ENCODE assay signal across 13 mouse cellular contexts in genomic region chr13:110346707-110347106, GRCm38 (mm10). TPM values are rescaled to one million over a fixed set of nuclear protein-coding genes. Genes with fewer than 3 reads are reported as not detected.
DNase-seq lines count a peak whose midpoint lies in the region; ATAC-seq and TF ChIP-seq lines count a peak whose summit lies in the region.
"Had no signal": no experiment of that assay in that cellular context is flagged by ENCODE, and none has a peak within 500 bp of the region (broad histone marks: within the 10 kb centered on the region; RNA-seq: fewer than 3 reads in every experiment).

No protein-coding gene starts in this region.

- H3K27ac ChIP-seq in forebrain, postnatal 0 days (ENCODE audit: low read depth, low read length): 0 out of 2 replicates have a peak overlapping the region, but pooled peaks have one; percentile 9
- peak overlapping the region; percentile 58 for H3K27ac ChIP-seq in neural tube, embryonic 15.5 days (replicated peaks)
- H3K27ac ChIP-seq: liver, embryonic 14.5 days had no signal

- H3K4me1 ChIP-seq in forebrain, postnatal 0 days (ENCODE audit: insufficient read depth): no peaks in the 10 kb centered on the region
- peaks cover 9% of the 10 kb centered on the region for H3K4me1 ChIP-seq in neural tube, embryonic 15.5 days

- no peak overlapping the region for H3K4me2 ChIP-seq in forebrain, postnatal 0 days (ENCODE audit: low read depth)
- H3K4me2 ChIP-seq in neural tube, embryonic 15.5 days: no peak overlapping the region

- H3K4me3 ChIP-seq in forebrain, postnatal 0 days (ENCODE audit: low read depth, low read length): no peak overlapping the region
- no peak overlapping the region for H3K4me3 ChIP-seq in neural tube, embryonic 15.5 days (replicated peaks)

- no peak overlapping the region for H3K9ac ChIP-seq in forebrain, postnatal 0 days
- H3K9ac ChIP-seq in neural tube, embryonic 15.5 days (replicated peaks): no peak overlapping the region
- H3K9ac ChIP-seq: liver, embryonic 14.5 days had no signal

- WGBS in forebrain, postnatal 0 days: 22% methylated on average over 7 of the region's 7 CpGs
- 17% methylated on average over 7 of the region's 7 CpGs for WGBS in neural tube, embryonic 15.5 days

- no peaks in the 10 kb centered on the region for H3K36me3 ChIP-seq in forebrain, postnatal 0 days (ENCODE audit: insufficient read depth)
- no peaks in the 10 kb centered on the region for H3K36me3 ChIP-seq in neural tube, embryonic 15.5 days

- no peak for TF ChIP-seq CTCF in forebrain, postnatal 0 days (IDR thresholded peaks at IDR 0.05; ENCODE audit: low read depth)

- peak; percentile 55 for DNase-seq in forebrain, postnatal 0 days
- DNase-seq in spleen, adult 12 weeks (ENCODE audit: low spot score): no peak
- DNase-seq in heart, adult 8-10 months (ENCODE audit: low spot score): no peak
- DNase-seq in kidney, postnatal 25 days: no peak
- DNase-seq: adrenal gland, adult 8-10 months; cerebellum, postnatal 14 days; heart, postnatal 36 days had no signal

- peak; percentile 71 for ATAC-seq in common myeloid progenitor, adult 5-6 weeks (replicated peaks; ENCODE audit: low read depth, poor library complexity, severe bottlenecking)
- peak; percentile 36; the same call in 1 of the 2 replicates for ATAC-seq in forebrain, postnatal 0 days
- ATAC-seq in megakaryocyte, adult 5-6 weeks (ENCODE audit: poor library complexity, severe bottlenecking): peak; percentile 64
- peak; percentile 58; the same call in 1 of the 2 replicates for ATAC-seq in neural tube, embryonic 15.5 days (ENCODE audit: low FRiP score)

- no peaks in the 10 kb centered on the region for H3K27me3 ChIP-seq in forebrain, postnatal 0 days (ENCODE audit: insufficient read depth, low read length)
- no peaks in the 10 kb centered on the region for H3K27me3 ChIP-seq in neural tube, embryonic 15.5 days (replicated peaks)

- H3K9me3 ChIP-seq in forebrain, postnatal 0 days (ENCODE audit: low read length): no peaks in the 10 kb centered on the region
- no peaks in the 10 kb centered on the region for H3K9me3 ChIP-seq in neural tube, embryonic 15.5 days (replicated peaks)

RNA-seq across cellular contexts. Expression of gene Gapt, which starts 10.3 kb away (rescaled TPM):
- 1.7 and 2.7 TPM in 2 replicates for total RNA-seq in common myeloid progenitor, adult 5-6 weeks (2017)
- total RNA-seq in forebrain, postnatal 0 days (2014; rRNA removed): 0.10 TPM in 1 of 2 replicates, not detected in the other
- polyA plus RNA-seq in forebrain, postnatal 0 days (2015; fragmentation: Nextera tagmentation; extraction: Ambion mirVana): not detected in 2 replicates
- 285 and 298 TPM in 2 replicates for total RNA-seq in megakaryocyte, adult 5-6 weeks (2015)
- total RNA-seq in megakaryocyte, adult 5-6 weeks (2017): 47.4 and 48.4 TPM in 2 replicates
- polyA plus RNA-seq in neural tube, embryonic 15.5 days (2015; fragmentation: Nextera tagmentation; extraction: Ambion mirVana): 0.17 TPM in 1 of 2 replicates, not detected in the other
- under 1 TPM; 0.16 to 0.19 (median 0.17) TPM for total RNA-seq in heart, adult 8-10 months (2022)
- total RNA-seq: ES-E14; layer of hippocampus, adult 18-20 months had no signal

RNA-seq across cellular contexts. Expression of gene Plk2, which starts 48.1 kb away (rescaled TPM):
- 14.5 and 15.8 TPM in 2 replicates for total RNA-seq in common myeloid progenitor, adult 5-6 weeks (2017)
- 257 and 310 TPM in 2 replicates for total RNA-seq in forebrain, postnatal 0 days (2014; rRNA removed)
- 217 and 222 TPM in 2 replicates for polyA plus RNA-seq in forebrain, postnatal 0 days (2015; fragmentation: Nextera tagmentation; extraction: Ambion mirVana)
- total RNA-seq in megakaryocyte, adult 5-6 weeks (2015): 2.3 and 3.5 TPM in 2 replicates
- 6.0 and 6.1 TPM in 2 replicates for total RNA-seq in megakaryocyte, adult 5-6 weeks (2017)
- polyA plus RNA-seq in neural tube, embryonic 15.5 days (2015; fragmentation: Nextera tagmentation; extraction: Ambion mirVana): 104 and 125 TPM in 2 replicates
- total RNA-seq in heart, adult 8-10 months (2022): 10 to 100 TPM; 19.7 to 26.0 (median 23.0) TPM

Comparison
In these comparisons a context has a peak if more than half of its experiments do, and no peak if none do; other contexts are left out.
1. RNA of gene Gapt, which starts 10.3 kb away (total RNA-seq): 47.4 to 298 TPM in megakaryocyte, adult 5-6 weeks; 1.7 to 2.7 TPM in common myeloid progenitor, adult 5-6 weeks, 0.16 to 0.19 TPM in heart, adult 8-10 months and 0.10 TPM in forebrain, postnatal 0 days; every median in the first group is over 10 times any median in the second.
2. Peak in every context shown above with its lines, with median percentiles within 50 percentile points of each other: ATAC-seq.